Comparison of ENCODE assay signal across 19 mouse cellular contexts in the genomic region with DNA sequence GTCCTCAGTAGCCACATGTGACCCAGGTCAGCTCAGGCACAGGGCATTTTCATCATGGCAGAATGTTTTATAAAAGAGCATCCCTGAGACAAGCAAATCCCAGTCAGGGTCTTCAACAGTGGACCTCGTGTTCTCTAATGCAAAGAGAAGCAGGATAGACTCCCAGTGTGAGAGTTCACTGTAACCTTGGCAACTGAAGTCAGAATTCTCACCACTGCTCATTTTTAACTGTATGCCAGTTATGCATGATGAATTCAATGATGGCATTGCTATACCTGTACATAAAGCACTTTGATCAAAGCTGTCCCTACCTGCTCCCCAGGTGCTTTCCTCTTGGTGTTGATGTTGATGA.
A peak's percentile ranks its signal among the peaks of the same experiment; 100 is the strongest.
DNase-seq lines count a peak whose midpoint lies in the region; ATAC-seq and TF ChIP-seq lines count a peak whose summit lies in the region.
"Had no signal": no experiment of that assay in that cellular context is flagged by ENCODE, and none has a peak within 500 bp of the region (broad histone marks: within the 10 kb centered on the region; RNA-seq: fewer than 3 reads in every experiment).

No protein-coding gene starts in this region.

- TF ChIP-seq CTCF in left cerebral cortex, adult 2 months (IDR thresholded peaks at IDR 0.05): no peak

- no peak overlapping the region for H3K9ac ChIP-seq in forebrain, embryonic 12.5 days
- H3K9ac ChIP-seq in forebrain, embryonic 16.5 days (replicated peaks; ENCODE audit: low read depth, low read length): no peak overlapping the region
- no peak overlapping the region for H3K9ac ChIP-seq in embryonic facial prominence, embryonic 12.5 days
- no peak overlapping the region for H3K9ac ChIP-seq in limb, embryonic 14.5 days (ENCODE audit: low read depth, low read length, severe bottlenecking)
- H3K9ac ChIP-seq: heart, embryonic 13.5 days; liver, embryonic 14.5 days; lung, embryonic 15.5 days had no signal

- H3K4me1 ChIP-seq in forebrain, embryonic 12.5 days: peaks cover 11% of the 10 kb centered on the region
- peaks cover 14% of the 10 kb centered on the region; the same call in 1 of the 2 replicates for H3K4me1 ChIP-seq in forebrain, embryonic 16.5 days (replicated peaks; ENCODE audit: control insufficient read depth, insufficient read depth, low read length)
- H3K4me1 ChIP-seq in embryonic facial prominence, embryonic 12.5 days: peaks cover 11% of the 10 kb centered on the region; the same call in 1 of the 2 replicates
- peaks cover 8% of the 10 kb centered on the region for H3K4me1 ChIP-seq in limb, embryonic 14.5 days (ENCODE audit: control insufficient read depth, insufficient read depth, low read length)
- H3K4me1 ChIP-seq: heart, embryonic 13.5 days; lung, embryonic 15.5 days had no signal

- no peaks in the 10 kb centered on the region for H3K9me3 ChIP-seq in forebrain, embryonic 12.5 days
- no peaks in the 10 kb centered on the region for H3K9me3 ChIP-seq in forebrain, embryonic 16.5 days (ENCODE audit: control insufficient read depth, low read length)
- no peaks in the 10 kb centered on the region for H3K9me3 ChIP-seq in embryonic facial prominence, embryonic 12.5 days
- no peaks in the 10 kb centered on the region; the same call in 1 of the 2 replicates for H3K9me3 ChIP-seq in limb, embryonic 14.5 days (ENCODE audit: control insufficient read depth, low read length)
- H3K9me3 ChIP-seq: G1E; heart, embryonic 13.5 days; lung, embryonic 15.5 days had no signal

- WGBS in forebrain, embryonic 12.5 days: 29% methylated on average over 1 of the region's 1 CpGs
- 17% methylated on average over 1 of the region's 1 CpGs for WGBS in forebrain, embryonic 16.5 days
- 51% methylated on average over 1 of the region's 1 CpGs for WGBS in embryonic facial prominence, embryonic 12.5 days
- WGBS in limb, embryonic 14.5 days: 71% methylated on average over 1 of the region's 1 CpGs

- no peak for DNase-seq in left cerebral cortex, adult 2 months (ENCODE audit: extremely low spot score in 1 of 2, low spot score in 2 of 2)
- no peak for DNase-seq in left cerebral cortex, postnatal 25 days (ENCODE audit: low spot score in 2 of 2)
- no peak for DNase-seq in limb, embryonic 14.5 days (ENCODE audit: low spot score)
- DNase-seq in adrenal gland, adult (ENCODE audit: inconsistent age in 2 of 2, low spot score in 1 of 2): no peak
- DNase-seq in layer of hippocampus, postnatal 25 days (ENCODE audit: extremely low spot score in 1 of 2, low spot score in 1 of 2): no peak
- DNase-seq: adrenal gland, postnatal 25 days; cerebellum, adult 11-12 months; cerebellum, postnatal 25 days; heart, adult 18-20 months; kidney, adult 8-10 months; lung, postnatal 4 days had no signal

- intact Hi-C loops in left cerebral cortex, adult 2 months (cut with DNase I): loop anchor here (10.0 kb wide), 1 partner anchor 243 kb away; the partner anchor contains the start of gene Rasl11b
- intact Hi-C loops in left cerebral cortex, postnatal 25 days (cut with DNase I): no loop called here

- no peak overlapping the region for H3K4me3 ChIP-seq in forebrain, embryonic 12.5 days (replicated peaks)
- no peak overlapping the region for H3K4me3 ChIP-seq in forebrain, embryonic 16.5 days (replicated peaks; ENCODE audit: low read length)
- H3K4me3 ChIP-seq in left cerebral cortex, adult 2 months: no peak overlapping the region
- no peak overlapping the region for H3K4me3 ChIP-seq in embryonic facial prominence, embryonic 12.5 days
- no peak overlapping the region for H3K4me3 ChIP-seq in limb, embryonic 14.5 days (replicated peaks; ENCODE audit: low read length)
- H3K4me3 ChIP-seq: heart, embryonic 13.5 days; lung, embryonic 15.5 days had no signal

- no peak for TF ChIP-seq POLR2A in limb, embryonic 14.5 days (IDR thresholded peaks at IDR 0.05; ENCODE audit: borderline replicate concordance, extremely low read depth, insufficient read depth, insufficient read length)

- no peak overlapping the region for H3K4me2 ChIP-seq in forebrain, embryonic 12.5 days
- H3K4me2 ChIP-seq in forebrain, embryonic 16.5 days (ENCODE audit: low read length): no peak overlapping the region
- H3K4me2 ChIP-seq in embryonic facial prominence, embryonic 12.5 days (replicated peaks): no peak overlapping the region
- no peak overlapping the region for H3K4me2 ChIP-seq in limb, embryonic 14.5 days (replicated peaks; ENCODE audit: low read depth, low read length, severe bottlenecking)
- H3K4me2 ChIP-seq: heart, embryonic 13.5 days; lung, embryonic 15.5 days had no signal

- no peak for ATAC-seq in forebrain, embryonic 12.5 days (ENCODE audit: low FRiP score)
- no peak for ATAC-seq in forebrain, embryonic 16.5 days
- ATAC-seq in embryonic facial prominence, embryonic 12.5 days (ENCODE audit: insufficient number of reproducible peaks, insufficient read depth, low FRiP score, low TSS enrichment): no peak
- no peak for ATAC-seq in limb, embryonic 14.5 days (ENCODE audit: low FRiP score, low read depth)

- H3K27me3 ChIP-seq in forebrain, embryonic 12.5 days: no peaks in the 10 kb centered on the region; the same call in 1 of the 2 replicates
- H3K27me3 ChIP-seq in forebrain, embryonic 16.5 days (replicated peaks; ENCODE audit: control insufficient read depth, insufficient read depth, low read length): no peaks in the 10 kb centered on the region
- no peaks in the 10 kb centered on the region for H3K27me3 ChIP-seq in embryonic facial prominence, embryonic 12.5 days
- no peaks in the 10 kb centered on the region for H3K27me3 ChIP-seq in limb, embryonic 14.5 days (ENCODE audit: control insufficient read depth, insufficient read depth, low read length)
- H3K27me3 ChIP-seq: heart, embryonic 13.5 days; lung, embryonic 15.5 days had no signal

- H3K36me3 ChIP-seq in forebrain, embryonic 12.5 days (replicated peaks): no peaks in the 10 kb centered on the region
- no peaks in the 10 kb centered on the region for H3K36me3 ChIP-seq in forebrain, embryonic 16.5 days (ENCODE audit: control insufficient read depth, insufficient read depth)
- H3K36me3 ChIP-seq in embryonic facial prominence, embryonic 12.5 days: no peaks in the 10 kb centered on the region
- no peaks in the 10 kb centered on the region for H3K36me3 ChIP-seq in limb, embryonic 14.5 days (ENCODE audit: control insufficient read depth, insufficient read depth, low read length)
- H3K36me3 ChIP-seq: G1E; heart, embryonic 13.5 days; lung, embryonic 15.5 days had no signal

- 0 out of 2 replicates have a peak overlapping the region, but pooled peaks have one; percentile 31 for H3K27ac ChIP-seq in forebrain, embryonic 12.5 days
- H3K27ac ChIP-seq in forebrain, embryonic 16.5 days (ENCODE audit: low read length): no peak overlapping the region
- H3K27ac ChIP-seq in left cerebral cortex, adult 2 months: 0 out of 2 replicates have a peak overlapping the region, but pooled peaks have one; percentile 13
- peak overlapping the region; percentile 17 for H3K27ac ChIP-seq in embryonic facial prominence, embryonic 12.5 days
- 0 out of 2 replicates have a peak overlapping the region, but pooled peaks have one; percentile 1 for H3K27ac ChIP-seq in limb, embryonic 14.5 days (replicated peaks; ENCODE audit: low read depth, low read length)
- H3K27ac ChIP-seq: heart, embryonic 13.5 days; liver, embryonic 14.5 days; lung, embryonic 15.5 days; stomach, postnatal 0 days had no signal
